Mouse (Mus musculus) thymus, postnatal 25 days (tissue): ENCODE measurements around the gene Grhpr.
A peak's percentile ranks its signal among the peaks of the same experiment; 100 is the strongest.
"Not testable (repeated sequence)": the region's sequence is repeated elsewhere in the genome, so short reads cannot be mapped to it uniquely, and the experiment has no call there.

ENCODE experiments used
- DNase-seq: peaks from one replicate; pipeline ENCODE4 v3.0.0; 2022

The Grhpr gene

DNA sequence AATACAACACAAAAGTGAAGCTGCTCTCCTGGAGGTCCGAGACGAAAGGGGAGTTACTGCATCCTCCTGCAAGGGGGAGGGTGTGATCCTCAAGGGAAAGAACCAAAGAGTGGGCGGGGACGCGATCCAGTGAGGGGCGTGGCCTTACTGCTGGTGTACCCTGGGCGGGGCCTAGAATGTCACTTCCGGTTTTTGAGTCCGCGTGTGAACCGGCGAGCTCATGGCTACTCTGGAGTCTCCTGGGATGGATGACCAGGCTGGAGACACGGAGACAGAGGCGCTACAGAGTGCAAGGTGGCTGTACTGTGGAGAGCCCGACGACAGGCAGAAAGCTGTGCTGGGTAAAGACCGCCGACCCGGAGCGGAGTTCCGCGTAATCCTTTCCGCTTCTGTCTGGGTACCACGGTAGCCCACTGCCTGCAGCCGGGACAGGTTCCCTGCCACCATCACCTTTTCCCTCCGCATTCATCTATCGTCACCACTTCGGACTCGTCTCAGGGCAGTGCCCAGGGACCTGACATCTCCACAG is 37.3 kb downstream of the Grhpr start, which contains the start of gene Polr1e:
Gene Polr1e, plus strand, starts transcription at position 132 of the 529 bp plus-strand sequence.
- DNase-seq: peak; percentile 94

DNA sequence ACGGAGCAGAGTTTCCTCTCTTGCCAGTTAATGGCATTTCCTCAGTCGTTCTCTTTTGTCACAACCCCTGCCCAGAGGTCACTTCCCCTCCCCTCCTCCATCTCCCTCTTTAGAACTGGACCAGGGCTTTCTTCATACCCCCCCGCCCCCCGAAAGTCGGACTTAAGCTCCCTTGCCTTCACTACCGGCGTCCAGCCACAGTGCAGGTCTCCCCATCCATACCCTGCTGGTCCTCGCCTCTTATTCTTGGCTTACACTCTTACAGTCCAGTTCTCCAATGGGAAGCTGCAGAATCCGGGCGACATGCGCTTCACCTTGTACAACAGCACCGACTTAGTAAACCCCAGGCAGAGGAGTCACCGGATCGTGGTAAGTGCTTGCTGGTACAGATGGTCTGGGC is 37.8 kb downstream of the Grhpr start:
- no peak for DNase-seq

DNA sequence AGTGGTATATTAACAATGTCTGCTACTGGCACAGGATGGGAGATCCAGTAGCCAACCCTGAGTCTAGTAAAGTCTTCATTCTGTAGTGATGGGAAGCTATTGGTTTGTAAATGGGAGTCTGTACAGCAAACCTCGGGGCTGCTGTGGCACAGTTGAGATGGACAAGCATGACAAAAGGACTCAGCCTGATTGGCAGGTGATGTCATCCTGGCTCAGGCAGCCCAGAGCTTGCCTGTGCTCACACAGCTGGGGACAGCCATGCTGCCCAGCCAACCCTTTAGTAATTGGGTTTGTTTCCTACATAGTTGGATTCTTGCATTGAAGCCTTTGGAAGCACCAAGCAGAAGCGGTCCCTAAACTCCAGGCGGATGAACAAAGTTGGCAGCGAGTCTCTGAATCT is 45.3 kb downstream of the Grhpr start:
- DNase-seq: no peak

DNA sequence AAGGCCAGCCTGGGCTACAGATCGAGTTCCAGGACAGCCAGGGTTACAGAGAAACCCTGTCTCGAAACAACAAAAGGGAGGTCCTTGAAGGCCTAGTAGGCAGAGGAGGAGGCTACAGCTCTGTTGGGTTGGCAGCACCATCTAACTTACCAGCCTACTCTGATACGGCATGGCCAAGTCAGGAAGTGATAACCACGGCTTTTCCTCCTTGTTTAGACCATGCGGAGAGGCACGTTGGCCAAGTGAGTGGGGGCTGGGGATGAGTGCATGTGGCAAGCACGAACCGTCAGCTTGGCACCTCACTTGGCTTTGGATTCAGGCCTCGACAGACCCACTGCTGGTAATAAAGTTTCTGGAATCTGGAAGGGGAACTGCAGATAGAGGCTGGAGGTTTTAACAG is 51.4 kb downstream of the Grhpr start:
- DNase-seq: no peak

DNA sequence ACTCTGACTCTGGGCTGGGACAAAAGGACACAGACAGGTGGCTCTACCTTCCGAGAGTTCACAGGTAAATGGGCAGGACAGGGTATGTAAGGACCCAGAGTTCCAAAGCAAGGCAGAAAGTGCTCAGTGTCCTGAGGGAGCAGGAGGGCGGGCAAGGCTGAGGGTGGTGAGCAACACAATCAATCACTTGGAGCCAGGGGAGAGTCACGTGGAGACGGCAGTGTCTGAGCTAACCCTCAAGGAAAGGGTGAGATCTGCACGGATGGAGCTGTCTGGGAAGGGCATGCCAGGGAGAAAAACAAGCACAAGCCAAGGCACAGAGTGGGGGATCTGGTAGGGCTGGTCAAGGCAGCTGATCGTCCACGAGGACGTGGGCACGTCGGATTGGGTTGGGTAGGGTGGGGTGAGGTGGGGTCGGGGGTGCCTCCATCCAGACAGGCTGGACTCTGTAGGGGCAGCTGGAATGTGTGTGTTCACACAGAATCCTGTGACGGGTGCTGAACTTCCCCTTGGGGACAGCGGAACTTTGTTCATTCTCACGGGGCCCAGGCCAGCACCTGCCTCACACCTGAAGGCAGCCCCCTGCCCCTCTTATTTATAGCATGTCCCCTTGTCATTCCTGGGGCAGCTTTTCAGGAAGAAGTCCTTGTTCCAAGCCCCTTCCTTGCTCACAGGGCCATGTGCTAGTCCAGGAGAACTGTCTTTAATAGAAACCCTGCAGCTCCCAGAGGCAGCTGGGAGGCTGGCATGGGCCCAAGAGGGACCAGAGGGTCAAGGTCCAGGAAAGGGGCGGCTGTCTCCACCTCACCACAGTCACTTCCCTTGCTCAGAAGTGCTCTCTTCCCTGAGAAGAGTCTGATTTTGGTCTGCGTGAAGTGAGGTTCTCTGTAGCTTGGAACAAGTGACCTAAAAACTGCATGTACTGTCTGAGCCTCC is 53.8 kb downstream of the Grhpr start:
- no peak for DNase-seq

DNA sequence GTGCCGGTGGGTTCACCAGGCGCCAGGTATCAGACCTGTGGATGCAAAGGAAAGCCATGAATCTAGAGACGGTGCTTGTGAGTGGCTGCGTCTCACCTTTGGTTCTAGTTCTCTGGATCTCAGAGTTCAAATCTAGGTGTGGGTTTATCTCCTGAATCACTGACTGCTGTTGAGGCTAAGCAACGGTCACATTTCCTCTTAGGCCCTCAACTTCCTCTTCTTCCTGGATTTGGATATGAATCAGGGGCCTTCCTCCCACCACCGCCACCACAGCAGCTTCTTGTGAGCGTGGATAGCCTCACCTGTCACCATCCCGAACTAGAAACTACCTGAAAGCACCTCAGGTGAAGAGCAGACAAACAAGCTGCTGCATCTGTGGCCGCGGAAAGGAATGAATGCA is 54.9 kb downstream of the Grhpr start:
- DNase-seq: no peak

DNA sequence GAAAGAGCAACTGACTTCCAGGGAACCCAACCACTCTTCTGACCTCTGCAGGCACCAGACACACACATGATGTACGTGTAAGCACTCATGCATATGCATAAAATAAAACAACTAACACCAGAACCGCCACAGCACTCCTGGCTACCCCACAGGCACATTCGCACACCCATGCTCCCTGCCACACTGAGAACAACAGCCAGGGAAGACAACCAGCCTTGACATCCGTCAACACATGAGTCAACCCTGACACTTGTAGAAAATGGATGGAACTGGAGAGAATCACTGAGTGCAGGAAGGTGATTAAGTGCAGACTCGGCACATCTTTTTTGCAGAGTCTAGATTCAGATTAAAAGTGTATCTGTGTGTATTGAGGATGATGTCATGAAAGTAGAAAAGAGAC is 55.4 kb downstream of the Grhpr start:
- no peak for DNase-seq

DNA sequence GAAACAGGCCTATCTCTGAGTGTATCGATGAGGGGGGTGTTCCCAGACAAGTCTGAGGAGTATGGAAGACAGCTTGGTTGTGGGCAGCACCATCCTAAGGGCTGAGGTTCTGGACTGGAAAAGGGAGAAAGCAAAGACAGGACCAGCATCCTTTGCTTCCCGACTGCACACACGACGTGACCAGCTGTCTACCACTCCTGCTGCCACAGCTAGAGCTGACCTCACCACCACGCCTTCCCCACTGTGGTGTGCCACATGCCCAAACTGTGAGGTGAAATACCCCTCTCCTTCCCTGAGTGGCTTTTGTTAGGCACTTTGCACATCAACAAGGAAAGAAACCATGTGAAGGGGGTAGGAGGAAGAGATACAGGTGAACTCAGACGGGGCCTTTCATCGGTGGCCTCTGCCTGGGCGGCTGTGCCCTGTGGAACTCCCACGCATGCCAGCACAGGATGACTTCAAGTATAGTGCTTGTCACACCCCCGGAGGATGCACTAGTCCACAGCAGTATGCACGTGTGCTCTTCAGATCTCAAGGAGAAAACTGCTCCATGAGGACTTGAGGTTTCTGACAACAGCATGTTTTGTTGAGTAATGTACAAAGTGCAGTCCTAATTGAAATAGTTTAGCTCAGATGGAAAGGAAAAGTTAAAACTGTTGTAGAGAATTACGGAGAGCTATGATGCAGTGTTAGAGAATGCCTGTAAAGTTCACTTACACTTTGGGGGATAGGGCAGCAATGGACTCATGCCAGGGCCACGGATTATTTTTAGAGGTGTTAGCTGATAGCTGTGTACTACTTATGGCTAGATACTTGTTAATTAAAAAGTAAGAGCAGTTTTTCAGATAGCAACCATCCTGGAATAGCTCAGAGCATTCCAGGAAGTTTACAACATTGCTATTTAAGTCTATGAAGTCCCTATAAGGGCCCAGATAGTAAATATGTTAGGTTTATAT is 56.5 kb downstream of the Grhpr start:
- no peak for DNase-seq

DNA sequence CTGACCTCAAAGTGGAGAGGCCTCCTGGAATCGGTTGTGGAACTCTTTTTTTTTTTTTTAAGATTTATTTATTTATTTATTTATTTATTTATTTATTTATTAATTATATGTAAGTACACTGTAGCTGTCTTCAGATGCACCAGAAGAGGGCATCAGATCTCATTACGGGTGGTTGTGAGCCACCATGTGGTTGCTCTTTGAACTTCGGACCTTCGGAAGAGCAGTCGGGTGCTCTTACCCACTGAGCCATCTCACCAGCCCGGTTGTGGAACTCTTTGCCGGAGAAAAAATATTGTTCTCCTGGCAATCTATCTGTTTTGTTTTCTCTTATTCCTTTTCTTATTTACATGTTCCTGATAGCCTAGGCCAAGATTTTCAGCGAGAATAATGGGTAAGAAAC is 57.7 kb downstream of the Grhpr start:
- not testable (repeated sequence) for DNase-seq

DNA sequence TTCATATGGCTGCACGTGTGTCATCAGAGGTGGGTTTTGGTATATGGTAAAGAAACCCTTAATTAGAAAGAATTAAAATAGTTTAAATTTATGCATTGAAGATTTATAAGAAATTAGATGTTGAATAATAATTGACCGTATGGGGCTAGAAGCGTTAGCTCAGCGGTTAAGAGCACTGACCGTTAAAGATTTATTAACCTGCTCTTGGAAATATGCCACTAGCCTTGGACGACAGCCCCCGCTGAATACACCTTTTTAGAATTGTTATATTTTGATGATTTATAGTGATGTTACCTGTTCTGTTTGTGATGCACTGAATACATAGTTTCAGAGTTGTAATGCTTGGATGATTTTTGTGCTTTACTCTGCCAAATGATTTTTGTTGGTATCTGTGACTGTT is 58.4 kb downstream of the Grhpr start:
- DNase-seq: not testable (repeated sequence)
